Mouse (Mus musculus): ENCODE data around the gene Smcr8.

- TF ChIP-seq CTCF (IDR thresholded peaks at IDR 0.05; ENCODE audit: low read depth) = no peak
- TF ChIP-seq EP300 (IDR thresholded peaks at IDR 0.05; ENCODE audit: low read depth) = no peak
These were observed 8.0 kb upstream of the Smcr8 start for GRCm38 (mm10) chr11:60769322-60769721.
